Mouse (Mus musculus) hindbrain, embryonic 11.5 days (tissue): Measurements from ENCODE around the gene Smyd3. TPM values are rescaled to one million over a fixed set of nuclear protein-coding genes. Genes with fewer than 3 reads are reported as not detected.
A peak's percentile ranks its signal among the peaks of the same experiment; 100 is the strongest.

Source experiments
- ATAC-seq: fragments of 200-750 bp; cut with Nextera tagmentation; 2 replicates; pipeline ENCODE4 v1.8.0; 2017; ENCODE audit warnings: mild to moderate bottlenecking, moderate TSS enrichment, moderate library complexity; ENCODE audit not compliant: low FRiP score
- DNase-seq: peaks from one replicate; pipeline ENCODE4 v3.0.0-alpha.2; 2015; ENCODE audit warnings: low spot score
- H3K27ac ChIP-seq: fragments of 300-500 bp; sonication (generic); 2 replicates; pipeline ENCODE4 v1.5.1; 2014; ENCODE audit warnings: mild to moderate bottlenecking, low read depth, low read length
- H3K27me3 ChIP-seq: fragments of 300-500 bp; sonication (generic); 2 replicates; pipeline ENCODE4 v1.6.1; 2014; ENCODE audit warnings: mild to moderate bottlenecking, low read length, moderate library complexity, mixed read lengths; ENCODE audit not compliant: control insufficient read depth, insufficient read depth
- H3K36me3 ChIP-seq: fragments of 300-500 bp; sonication (generic); 2 replicates; pipeline ENCODE4 v1.6.1; 2014; ENCODE audit warnings: mild to moderate bottlenecking, low read length, moderate library complexity, mixed read lengths; ENCODE audit not compliant: control insufficient read depth, insufficient read depth
- H3K4me1 ChIP-seq: fragments of 300-500 bp; sonication (generic); replicated peaks from 2 replicates; pipeline ENCODE4 v1.6.1; 2014; ENCODE audit warnings: low read length, mixed read lengths; ENCODE audit not compliant: control insufficient read depth, insufficient read depth
- H3K4me2 ChIP-seq: fragments of 300-500 bp; sonication (generic); replicated peaks from 2 replicates; pipeline ENCODE4 v1.6.1; 2014; ENCODE audit warnings: mild to moderate bottlenecking, low read depth, low read length
- H3K4me3 ChIP-seq: fragments of 300-500 bp; sonication (generic); 2 replicates; pipeline ENCODE4 v1.5.1; 2014; ENCODE audit warnings: low read depth, low read length
- H3K9ac ChIP-seq: fragments of 300-500 bp; sonication (generic); 2 replicates; pipeline ENCODE4 v1.6.1; 2014; ENCODE audit warnings: low read depth, low read length
- H3K9me3 ChIP-seq: fragments of 300-500 bp; sonication (generic); 2 replicates; pipeline ENCODE4 v1.6.1; 2016; ENCODE audit warnings: low read length; ENCODE audit not compliant: control insufficient read depth
- WGBS: fragments of 180-500 bp; shearing (Covaris S2); extraction: QIAGEN DNeasy Blood & Tissue Kit; methylation state at CpG from one replicate; pipeline ENCODE4 v1.1.7; 2014; 5-methylcytosine and 5-hydroxymethylcytosine counted together
- polyA plus RNA-seq: library from polyadenylated mRNA; unstranded; fragments of >200 nt; fragmentation: Nextera tagmentation; extraction: Ambion mirVana; gene quantifications from 2 replicates; pipeline ENCODE4 v1.2.1, GENCODE M21; 2014

Gene Smyd3
- 14.8 and 16.9 TPM in 2 replicates for polyA plus RNA-seq

DNA sequence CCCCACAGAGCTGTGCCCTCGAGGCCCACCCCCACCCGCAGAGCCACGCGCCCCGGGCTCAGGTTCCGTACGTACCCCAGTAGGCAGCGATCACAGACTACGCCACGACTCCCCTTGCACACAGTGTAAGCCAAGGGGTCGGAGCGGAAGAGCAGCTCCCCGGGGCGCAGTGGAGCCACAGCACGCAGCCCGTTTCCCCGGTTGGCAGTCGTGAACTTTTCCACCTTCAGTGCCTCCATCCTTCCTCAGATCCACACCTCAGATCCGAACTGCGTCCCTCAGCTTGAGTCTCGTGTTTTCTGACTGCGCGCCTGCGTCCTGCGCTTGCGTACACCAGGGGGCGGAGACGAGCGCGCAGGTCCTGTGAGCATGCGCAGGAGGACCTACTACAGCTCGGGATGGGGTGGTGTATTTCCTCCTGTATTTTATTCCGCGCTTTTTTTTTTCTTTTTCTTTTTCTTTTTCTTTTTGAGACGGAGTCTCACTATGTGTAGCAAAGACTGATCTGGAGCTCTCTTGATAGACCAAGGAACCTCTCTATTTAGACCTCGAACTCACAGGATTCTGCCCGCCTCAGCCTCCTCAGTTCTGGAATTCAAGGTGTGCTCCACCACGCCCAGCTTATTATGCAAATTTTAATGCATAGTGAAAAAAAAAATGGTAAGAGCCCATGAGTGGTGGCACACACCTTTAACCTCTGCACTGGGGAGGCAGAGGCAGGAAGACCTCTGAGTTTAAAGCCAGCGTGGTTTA lies at the start of gene Smyd3:
Smyd3 (minus strand) TSS at position 329 of the 753 bp plus-strand sequence.
- DNase-seq (peak; percentile 90), ATAC-seq (peak; percentile 85)
- Histone ChIP-seq H3K27me3 (no peaks in the 10 kb centered on the region), H3K36me3 (no peaks in the 10 kb centered on the region), H3K4me3 (peak within 1 kb of the TSS; percentile 59), H3K4me1 (no peaks in the 10 kb centered on the region), H3K4me2 (peak within 1 kb of the TSS; percentile 97), H3K27ac (no peak within 1 kb of the TSS), H3K9ac (peak within 1 kb of the TSS; percentile 52), H3K9me3 (no peaks in the 10 kb centered on the region)
- WGBS, result 7% methylated on average over 39 of the region's 39 CpGs

- Histone ChIP-seq H3K4me2 (no peak overlapping the region), H3K9me3 (no peaks in the 10 kb centered on the region), H3K27ac (peak overlapping the region; percentile 0; the same call in 1 of the 2 replicates), H3K4me1 (0 out of 2 replicates have a peak, but pooled peaks cover 2% of the 10 kb centered on the region), H3K4me3 (no peak overlapping the region), H3K36me3 (no peaks in the 10 kb centered on the region), H3K9ac (no peak overlapping the region), H3K27me3 (no peaks in the 10 kb centered on the region)
- ATAC-seq (peak; percentile 74), DNase-seq (peak; percentile 62)
- 48% methylated on average over 7 of the region's 7 CpGs for WGBS
Observed at GRCm38 (mm10) chr1:179567558-179567957, 49.7 kb upstream of the Smyd3 start.

GRCm38 (mm10) chr1:179563926-179564325 lies 46.1 kb upstream of the Smyd3 start:
- DNase-seq, result no peak
- H3K9me3 ChIP-seq, result no peaks in the 10 kb centered on the region
- H3K27ac ChIP-seq, result no peak overlapping the region
- no peaks in the 10 kb centered on the region for H3K36me3 ChIP-seq
- no peak for ATAC-seq
- H3K4me1 ChIP-seq, result 0 out of 2 replicates have a peak, but pooled peaks cover 2% of the 10 kb centered on the region
- H3K27me3 ChIP-seq, result no peaks in the 10 kb centered on the region
- no peak overlapping the region for H3K9ac ChIP-seq
- no peak overlapping the region for H3K4me2 ChIP-seq
- no peak overlapping the region for H3K4me3 ChIP-seq
- 83% methylated on average over 5 of the region's 5 CpGs for WGBS

GRCm38 (mm10) chr1:179563211-179563610 lies 45.4 kb upstream of the Smyd3 start:
- H3K9ac ChIP-seq, result no peak overlapping the region
- no peaks in the 10 kb centered on the region for H3K36me3 ChIP-seq
- no peak overlapping the region for H3K27ac ChIP-seq
- H3K4me1 ChIP-seq, result 0 out of 2 replicates have a peak, but pooled peaks cover 2% of the 10 kb centered on the region
- H3K4me3 ChIP-seq, result no peak overlapping the region
- DNase-seq (no peak), ATAC-seq (no peak)
- WGBS, result 83% methylated on average over 4 of the region's 4 CpGs
- H3K9me3 ChIP-seq, result no peaks in the 10 kb centered on the region
- H3K4me2 ChIP-seq, result no peak overlapping the region
- no peaks in the 10 kb centered on the region for H3K27me3 ChIP-seq

DNA sequence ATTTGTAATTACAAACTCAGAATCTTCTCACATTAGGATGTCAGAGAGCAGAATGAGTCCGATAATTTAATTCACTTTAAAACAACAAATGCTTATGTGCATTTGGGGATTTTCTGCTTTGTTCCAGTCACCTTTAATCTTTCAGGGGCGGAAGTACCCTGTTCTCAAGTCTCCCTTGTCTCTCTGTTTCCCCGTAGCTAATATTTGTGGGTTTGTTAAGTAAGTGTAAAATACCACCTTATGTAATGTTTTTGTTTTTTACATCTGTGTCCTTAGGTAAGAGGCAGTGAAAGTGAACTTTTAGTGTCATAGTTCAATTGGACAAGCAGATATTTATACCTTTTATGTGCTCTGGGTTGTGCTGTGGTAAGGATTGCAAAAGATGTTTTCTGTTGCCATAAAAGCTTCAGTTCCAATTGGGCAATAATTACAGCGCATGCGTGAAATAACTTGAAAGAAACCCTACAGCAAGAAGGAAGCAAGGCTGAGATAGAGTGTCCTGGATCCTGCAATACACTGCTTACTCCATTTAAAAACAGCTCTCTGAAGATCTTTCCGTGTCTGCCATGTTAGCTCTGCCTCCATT lies 43.1 kb upstream of the Smyd3 start:
- no peak overlapping the region for H3K4me2 ChIP-seq
- WGBS, result 94% methylated on average over 6 of the region's 6 CpGs
- H3K4me1 ChIP-seq, result no peaks in the 10 kb centered on the region
- DNase-seq, result no peak
- no peak for ATAC-seq
- H3K36me3 ChIP-seq, result no peaks in the 10 kb centered on the region
- no peak overlapping the region for H3K27ac ChIP-seq
- H3K4me3 ChIP-seq, result no peak overlapping the region
- no peaks in the 10 kb centered on the region for H3K27me3 ChIP-seq
- H3K9me3 ChIP-seq, result no peaks in the 10 kb centered on the region
- no peak overlapping the region for H3K9ac ChIP-seq

DNA sequence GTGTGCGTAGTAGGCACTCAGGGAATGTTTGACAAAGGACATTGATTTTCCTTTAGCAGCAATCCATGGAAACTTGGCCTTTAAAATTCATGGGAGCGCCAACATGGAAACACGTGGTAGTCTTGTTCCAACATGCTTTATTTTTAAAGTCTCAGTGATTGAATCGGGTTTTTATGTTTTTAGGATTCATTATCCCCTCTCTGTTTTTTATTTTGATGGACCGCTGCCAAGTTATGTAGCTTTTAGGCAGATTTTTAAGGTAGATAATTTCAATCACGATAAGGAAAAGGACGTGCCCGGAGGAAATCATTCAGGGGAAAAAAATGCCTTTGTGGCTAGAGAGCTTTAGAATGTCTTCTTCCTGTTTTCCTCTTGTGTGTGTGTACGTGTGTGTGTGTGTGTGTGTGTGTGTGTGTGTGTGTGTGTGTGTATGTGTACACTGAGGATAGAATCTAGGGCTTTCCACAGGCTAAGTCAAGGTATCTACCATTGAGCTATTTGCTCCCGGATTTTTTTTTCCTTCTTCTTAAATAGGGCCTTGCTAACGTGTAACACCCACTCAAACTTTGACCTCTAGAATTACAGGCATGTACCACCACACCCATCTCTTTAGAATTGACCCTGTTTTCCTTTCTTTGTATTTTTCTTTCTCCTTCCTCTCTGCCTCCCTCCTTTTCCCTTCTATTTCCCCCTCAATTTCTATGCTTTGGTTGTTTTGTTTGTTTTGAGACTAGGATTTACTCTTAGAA lies 41.8 kb upstream of the Smyd3 start:
- Histone ChIP-seq H3K4me1 (no peaks in the 10 kb centered on the region), H3K4me2 (no peak overlapping the region), H3K9me3 (no peaks in the 10 kb centered on the region), H3K27me3 (no peaks in the 10 kb centered on the region), H3K4me3 (no peak overlapping the region), H3K9ac (no peak overlapping the region), H3K36me3 (no peaks in the 10 kb centered on the region), H3K27ac (no peak overlapping the region)
- 84% methylated on average over 11 of the region's 11 CpGs for WGBS
- ATAC-seq (no peak), DNase-seq (no peak)

- 92% methylated on average over 3 of the region's 3 CpGs for WGBS
- no peaks in the 10 kb centered on the region for H3K4me1 ChIP-seq
- DNase-seq, result no peak
- no peak overlapping the region for H3K4me2 ChIP-seq
- H3K27ac ChIP-seq, result no peak overlapping the region
- ATAC-seq, result no peak
- no peak overlapping the region for H3K4me3 ChIP-seq
- no peaks in the 10 kb centered on the region for H3K27me3 ChIP-seq
- H3K9ac ChIP-seq, result no peak overlapping the region
- no peaks in the 10 kb centered on the region for H3K36me3 ChIP-seq
- no peaks in the 10 kb centered on the region for H3K9me3 ChIP-seq
Observed at GRCm38 (mm10) chr1:179556921-179557320, 39.1 kb upstream of the Smyd3 start.

DNA sequence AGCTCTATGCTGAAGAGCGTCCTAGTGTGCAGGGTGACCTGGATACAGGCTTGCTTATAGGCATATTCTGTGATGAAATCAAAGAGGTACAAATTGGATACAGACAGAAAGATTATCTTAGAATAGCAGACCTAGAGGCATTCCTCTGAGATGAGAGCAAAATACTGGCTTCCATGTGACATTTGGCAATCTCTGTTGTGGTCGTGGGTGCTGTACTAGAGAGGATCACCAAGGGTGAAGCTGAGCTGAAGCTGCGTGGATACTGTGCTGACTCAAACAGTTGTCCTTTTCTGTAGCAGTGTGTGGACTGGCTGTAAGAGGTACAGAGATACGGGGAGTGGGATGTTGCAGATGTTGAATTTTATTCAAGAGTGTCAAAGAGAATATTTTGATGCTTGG lies 36.1 kb upstream of the Smyd3 start:
- Histone ChIP-seq H3K27me3 (no peaks in the 10 kb centered on the region), H3K9ac (no peak overlapping the region), H3K27ac (no peak overlapping the region), H3K9me3 (no peaks in the 10 kb centered on the region), H3K36me3 (no peaks in the 10 kb centered on the region), H3K4me1 (no peaks in the 10 kb centered on the region), H3K4me3 (no peak overlapping the region), H3K4me2 (no peak overlapping the region)
- 87% methylated on average over 4 of the region's 4 CpGs for WGBS
- ATAC-seq (no peak), DNase-seq (no peak)
